Mouse (Mus musculus): ENCODE results near the gene Cltb.

GRCm38 (mm10) chr13:54596870-54597269, 14.3 kb downstream of the Cltb start:
- TF ChIP-seq CTCF (IDR thresholded peaks at IDR 0.05; ENCODE audit: control insufficient read depth, insufficient read depth, insufficient read length) (no peak), MYOD1 (IDR thresholded peaks at IDR 0.05; ENCODE audit: control insufficient read depth, insufficient read length, low read depth) (no peak), MAX (IDR thresholded peaks at IDR 0.05) (no peak), MYOG (IDR thresholded peaks at IDR 0.05; ENCODE audit: control insufficient read depth, extremely low read depth, insufficient read length) (no peak), USF1 (IDR thresholded peaks at IDR 0.05; ENCODE audit: low read depth) (no peak), FOSL1 (IDR thresholded peaks at IDR 0.05; ENCODE audit: insufficient read depth, low read length, poor library complexity, severe bottlenecking) (no peak), CEBPB (IDR thresholded peaks at IDR 0.05; ENCODE audit: low read depth) (no peak)
